Mouse (Mus musculus) adrenal gland, postnatal 10 days (tissue): ENCODE measurements at regions not wholly inside any gene's neighbourhood (a gene's known extent, or its start where the extent isn't known, plus 50 kb on each side); places are given as distances from the start of the nearest gene placed in this dataset.
A peak's percentile ranks its signal among the peaks of the same experiment; 100 is the strongest.
"Not testable (repeated sequence)": the region's sequence is repeated elsewhere in the genome, so short reads cannot be mapped to it uniquely, and the experiment has no call there.

Experiments
- DNase-seq: peaks from one replicate; pipeline ENCODE4 v3.0.0; 2021; ENCODE audit warnings: mixed read lengths

GRCm38 (mm10) chr5:10550115-10550514 is 303.8 kb upstream of the Gm5152 start:
- DNase-seq = not testable (repeated sequence)

DNA sequence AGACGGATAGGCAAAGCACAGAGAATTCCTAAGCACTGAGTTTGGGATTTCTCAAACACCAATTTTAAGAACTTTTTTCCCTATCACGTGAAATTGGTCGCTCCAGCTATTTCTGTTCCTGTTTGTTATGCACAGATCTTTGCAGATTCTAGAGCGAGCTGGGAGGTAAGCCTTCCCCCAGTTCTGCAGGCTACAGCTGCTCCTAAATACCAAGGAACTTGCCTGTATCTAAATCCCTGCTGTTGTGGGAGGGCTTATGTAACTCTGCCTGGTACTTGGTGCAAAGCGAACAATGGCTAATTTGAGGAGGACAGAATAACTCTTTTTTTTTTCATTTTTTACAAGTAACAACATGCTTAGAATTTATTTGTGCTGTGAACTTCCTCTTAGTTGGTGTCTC is 316.0 kb upstream of the Gm5152 start:
- DNase-seq = no peak

- no peak for DNase-seq
Observed at GRCm38 (mm10) chr5:10592392-10592791, 346.1 kb upstream of the Gm5152 start.

GRCm38 (mm10) chr5:10600774-10601173 is 346.8 kb upstream of the Gm8871 start:
- DNase-seq = no peak

DNA sequence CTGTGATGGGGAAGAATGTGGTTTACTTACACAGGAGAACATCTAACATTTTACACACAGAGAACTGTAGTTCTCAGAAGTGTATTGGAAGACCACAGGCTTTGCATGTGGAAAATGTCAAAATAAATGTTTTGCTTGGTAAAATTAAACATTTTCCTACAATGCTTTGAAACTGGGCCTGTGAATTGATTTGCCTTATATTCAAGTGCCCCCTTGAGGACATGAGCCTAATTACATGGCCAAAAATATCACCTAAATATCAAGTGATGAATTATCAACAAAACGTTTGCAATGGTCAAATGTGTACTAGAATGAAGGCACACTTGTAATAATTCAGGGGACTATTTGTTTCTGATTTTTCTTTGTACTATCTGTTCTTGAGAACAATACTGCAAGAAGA is 314.4 kb upstream of the Gm8871 start:
- DNase-seq = peak; percentile 9

DNA sequence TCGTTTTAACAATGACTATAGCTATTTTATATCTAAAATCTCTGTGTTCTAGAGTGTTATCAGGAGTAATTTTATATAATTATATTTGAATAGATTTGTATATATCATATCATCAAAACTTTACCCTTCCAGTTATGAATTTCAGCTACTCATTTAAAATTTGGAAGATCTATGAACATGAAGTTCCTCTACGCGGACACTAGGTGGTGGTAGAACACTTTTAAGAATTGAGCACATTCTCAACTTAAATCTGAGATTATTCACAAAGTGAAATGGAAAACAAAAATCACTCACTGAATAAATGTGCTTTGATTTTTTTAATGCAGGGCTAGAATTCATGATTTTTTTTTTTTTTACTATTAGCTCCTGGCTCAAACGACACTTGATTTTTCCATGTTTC is 299.5 kb upstream of the Gm8871 start:
- DNase-seq = no peak

- no peak for DNase-seq
Observed at GRCm38 (mm10) chr5:10663301-10663700, 284.3 kb upstream of the Gm8871 start.

- no peak for DNase-seq
Observed at GRCm38 (mm10) chr5:10674199-10674598, 273.4 kb upstream of the Gm8871 start.

GRCm38 (mm10) chr5:10685519-10685918 is 262.1 kb upstream of the Gm8871 start:
- no peak for DNase-seq

GRCm38 (mm10) chr5:10727056-10727455 is 220.5 kb upstream of the Gm8871 start:
- DNase-seq = no peak

GRCm38 (mm10) chr5:10749546-10749945 is 198.1 kb upstream of the Gm8871 start:
- DNase-seq = no peak

- DNase-seq = no peak
Observed at GRCm38 (mm10) chr5:10767469-10767868, 180.1 kb upstream of the Gm8871 start.
